Mouse (Mus musculus): ENCODE results near the gene Uba5.
A peak's percentile ranks its signal among the peaks of the same experiment; 100 is the strongest.

Uba5 gene

DNA sequence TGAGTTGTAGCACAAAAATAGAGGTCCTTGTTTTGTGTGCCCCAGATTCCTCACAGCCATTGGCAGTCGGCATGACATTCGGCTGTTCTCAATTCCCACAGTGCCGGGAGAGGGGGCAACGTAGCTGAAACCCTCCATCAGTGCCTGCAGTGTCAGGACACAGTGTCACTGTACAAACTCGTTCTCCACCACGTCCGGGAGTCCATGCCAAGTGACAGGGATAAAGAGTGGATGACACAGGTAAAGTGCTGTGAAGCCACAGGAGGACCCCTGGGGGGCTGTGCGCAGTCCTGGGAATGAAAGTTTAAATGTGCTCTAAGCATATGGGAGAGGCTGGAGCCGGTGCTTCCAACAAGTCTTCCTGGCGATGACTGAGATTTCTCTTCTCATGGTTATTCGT, 33.1 kb downstream of the Uba5 start:
- Histone ChIP-seq H3K4me3 (replicated peaks; ENCODE audit: low read length) (no peak overlapping the region), H3K36me3 (ENCODE audit: insufficient read depth, low read length) (no peaks in the 10 kb centered on the region), H3K4me1 (replicated peaks; ENCODE audit: low read depth, low read length) (peaks cover 9% of the 10 kb centered on the region), H3K27me3 (ENCODE audit: insufficient read depth, low read length) (no peaks in the 10 kb centered on the region), H3K9me3 (ENCODE audit: low read length) (no peaks in the 10 kb centered on the region)
- TF ChIP-seq CTCF (conservative IDR thresholded peaks at IDR 0.05; ENCODE audit: low read length) (no peak), NANOG (IDR thresholded peaks at IDR 0.05; ENCODE audit: borderline replicate concordance, low read length) (no peak), POU5F1 (IDR thresholded peaks at IDR 0.05; ENCODE audit: borderline replicate concordance, low read length) (no peak)

GRCm38 (mm10) chr9:104027186-104027585, 35.7 kb downstream of the Uba5 start:
- TF ChIP-seq POU5F1 (IDR thresholded peaks at IDR 0.05; ENCODE audit: borderline replicate concordance, low read length) = no peak
- TF ChIP-seq NANOG (IDR thresholded peaks at IDR 0.05; ENCODE audit: borderline replicate concordance, low read length) = no peak
- no peak for TF ChIP-seq CTCF (conservative IDR thresholded peaks at IDR 0.05; ENCODE audit: low read length)
- H3K9me3 ChIP-seq (ENCODE audit: low read length) = no peaks in the 10 kb centered on the region
- H3K4me3 ChIP-seq (replicated peaks; ENCODE audit: low read length) = no peak overlapping the region
- H3K36me3 ChIP-seq (ENCODE audit: insufficient read depth, low read length) = no peaks in the 10 kb centered on the region
- H3K27me3 ChIP-seq (ENCODE audit: insufficient read depth, low read length) = no peaks in the 10 kb centered on the region
- H3K4me1 ChIP-seq (replicated peaks; ENCODE audit: low read depth, low read length) = no peaks in the 10 kb centered on the region

GRCm38 (mm10) chr9:104021026-104021425, 41.9 kb downstream of the Uba5 start:
- Histone ChIP-seq H3K27me3 (ENCODE audit: insufficient read depth, low read length) (no peaks in the 10 kb centered on the region), H3K4me3 (replicated peaks; ENCODE audit: low read length) (no peak overlapping the region), H3K4me1 (replicated peaks; ENCODE audit: low read depth, low read length) (peaks cover 7% of the 10 kb centered on the region), H3K9me3 (ENCODE audit: low read length) (no peaks in the 10 kb centered on the region), H3K36me3 (ENCODE audit: insufficient read depth, low read length) (peaks cover 4% of the 10 kb centered on the region; the same call in 1 of the 2 replicates)
- TF ChIP-seq NANOG (IDR thresholded peaks at IDR 0.05; ENCODE audit: borderline replicate concordance, low read length) (no peak), CTCF (conservative IDR thresholded peaks at IDR 0.05; ENCODE audit: low read length) (no peak), POU5F1 (IDR thresholded peaks at IDR 0.05; ENCODE audit: borderline replicate concordance, low read length) (no peak)

DNA sequence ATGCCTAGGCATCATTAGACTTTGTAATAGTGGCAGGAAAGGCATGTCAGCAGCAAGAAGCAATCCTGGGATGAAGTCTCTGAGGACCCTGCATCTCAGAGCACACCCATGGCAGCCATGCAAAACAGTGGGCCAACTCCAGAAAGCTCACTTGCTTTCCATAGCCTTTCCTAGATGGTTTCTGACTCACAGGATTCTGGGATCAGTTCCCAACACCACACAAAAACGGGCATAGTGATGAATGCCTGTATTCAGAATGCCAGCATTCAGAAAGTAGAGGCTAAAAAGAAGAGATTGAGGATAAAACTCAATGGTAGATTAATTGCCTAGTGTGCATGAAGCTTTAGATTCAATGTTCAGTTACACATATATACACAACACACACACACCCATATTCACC, 48.4 kb downstream of the Uba5 start:
- H3K4me1 ChIP-seq (replicated peaks; ENCODE audit: low read depth, low read length) = no peaks in the 10 kb centered on the region; the same call in 1 of the 2 replicates
- H3K27me3 ChIP-seq (ENCODE audit: insufficient read depth, low read length) = no peaks in the 10 kb centered on the region
- no peak overlapping the region for H3K4me3 ChIP-seq (replicated peaks; ENCODE audit: low read length)
- H3K9me3 ChIP-seq (ENCODE audit: low read length) = no peaks in the 10 kb centered on the region
- H3K36me3 ChIP-seq (ENCODE audit: insufficient read depth, low read length) = peaks cover 2% of the 10 kb centered on the region; the same call in 1 of the 2 replicates
- TF ChIP-seq CTCF (conservative IDR thresholded peaks at IDR 0.05; ENCODE audit: low read length) = no peak
- TF ChIP-seq NANOG (IDR thresholded peaks at IDR 0.05; ENCODE audit: borderline replicate concordance, low read length) = no peak
- TF ChIP-seq POU5F1 (IDR thresholded peaks at IDR 0.05; ENCODE audit: borderline replicate concordance, low read length) = no peak

- Histone ChIP-seq H3K36me3 (ENCODE audit: insufficient read depth, low read length) (0 out of 2 replicates have a peak, but pooled peaks cover 9% of the 10 kb centered on the region), H3K4me1 (replicated peaks; ENCODE audit: low read depth, low read length) (peaks cover 23% of the 10 kb centered on the region), H3K9me3 (ENCODE audit: low read length) (no peaks in the 10 kb centered on the region), H3K27me3 (ENCODE audit: insufficient read depth, low read length) (peaks cover 14% of the 10 kb centered on the region), H3K4me3 (replicated peaks; ENCODE audit: low read length) (peak overlapping the region; percentile 93)
- peak; percentile 26 for TF ChIP-seq CTCF (conservative IDR thresholded peaks at IDR 0.05; ENCODE audit: low read length)
- no peak for TF ChIP-seq POU5F1 (IDR thresholded peaks at IDR 0.05; ENCODE audit: borderline replicate concordance, low read length)
- no peak for TF ChIP-seq NANOG (IDR thresholded peaks at IDR 0.05; ENCODE audit: borderline replicate concordance, low read length)
These were observed 60.0 kb downstream of the Uba5 start for GRCm38 (mm10) chr9:104002913-104003330.

- no peaks in the 10 kb centered on the region for H3K9me3 ChIP-seq (ENCODE audit: low read length)
- peaks cover 15% of the 10 kb centered on the region for H3K27me3 ChIP-seq (ENCODE audit: insufficient read depth, low read length)
- peaks cover 23% of the 10 kb centered on the region for H3K4me1 ChIP-seq (replicated peaks; ENCODE audit: low read depth, low read length)
- H3K4me3 ChIP-seq (replicated peaks; ENCODE audit: low read length) = peak within 1 kb of the TSS; percentile 93
- TF ChIP-seq NANOG (IDR thresholded peaks at IDR 0.05; ENCODE audit: borderline replicate concordance, low read length) (no peak), POU5F1 (IDR thresholded peaks at IDR 0.05; ENCODE audit: borderline replicate concordance, low read length) (no peak), CTCF (conservative IDR thresholded peaks at IDR 0.05; ENCODE audit: low read length) (no peak)
- H3K36me3 ChIP-seq (ENCODE audit: insufficient read depth, low read length) = 0 out of 2 replicates have a peak, but pooled peaks cover 9% of the 10 kb centered on the region
These were observed 60.7 kb downstream of the Uba5 start, which contains the start of gene Nphp3 for GRCm38 (mm10) chr9:104001921-104002859. Gene Nphp3, plus strand, starts transcription at chr9:104002544.

DNA sequence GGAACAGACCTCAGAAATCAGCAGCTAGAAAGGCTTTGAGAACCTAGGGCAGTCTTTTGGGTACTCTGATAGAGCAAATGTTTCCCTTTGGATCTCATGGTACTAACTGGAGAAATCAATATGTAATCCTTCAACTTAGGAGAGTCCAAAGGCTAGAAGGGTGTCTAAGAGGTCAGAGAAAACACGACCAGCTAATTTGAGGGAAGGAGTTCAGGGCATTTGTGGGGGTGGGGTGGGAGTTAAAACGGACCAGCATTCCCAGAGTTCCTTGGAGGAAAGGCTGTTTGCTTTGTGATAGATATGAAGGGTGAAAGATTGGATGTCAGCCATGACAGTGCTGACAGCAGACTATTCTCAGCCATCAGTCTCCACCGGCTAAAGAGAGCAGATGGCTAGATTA, 62.3 kb downstream of the Uba5 start:
- peaks cover 18% of the 10 kb centered on the region for H3K27me3 ChIP-seq (ENCODE audit: insufficient read depth, low read length)
- H3K36me3 ChIP-seq (ENCODE audit: insufficient read depth, low read length) = 0 out of 2 replicates have a peak, but pooled peaks cover 3% of the 10 kb centered on the region
- no peaks in the 10 kb centered on the region for H3K9me3 ChIP-seq (ENCODE audit: low read length)
- TF ChIP-seq NANOG (IDR thresholded peaks at IDR 0.05; ENCODE audit: borderline replicate concordance, low read length) (no peak), POU5F1 (IDR thresholded peaks at IDR 0.05; ENCODE audit: borderline replicate concordance, low read length) (no peak), CTCF (conservative IDR thresholded peaks at IDR 0.05; ENCODE audit: low read length) (no peak)
- H3K4me3 ChIP-seq (replicated peaks; ENCODE audit: low read length) = no peak overlapping the region
- peaks cover 23% of the 10 kb centered on the region for H3K4me1 ChIP-seq (replicated peaks; ENCODE audit: low read depth, low read length)

Measured in E14TG2a.4 (cell line).